16 mouse cellular contexts compared by ENCODE assay signal in genomic region chr2:143951028-143951420, GRCm38 (mm10). TPM values are rescaled to one million over a fixed set of nuclear protein-coding genes. Genes with fewer than 3 reads are reported as not detected.
DNase-seq lines count a peak whose midpoint lies in the region; ATAC-seq lines count a peak whose summit lies in the region.
"Had no signal": no experiment of that assay in that cellular context is flagged by ENCODE, and none has a peak within 500 bp of the region (broad histone marks: within the 10 kb centered on the region; RNA-seq: fewer than 3 reads in every experiment).

No protein-coding gene starts in this region.

- 79% methylated on average over 1 of the region's 1 CpGs for WGBS in forebrain, embryonic 11.5 days
- WGBS in forebrain, embryonic 16.5 days: 93% methylated on average over 1 of the region's 1 CpGs
- 76% methylated on average over 1 of the region's 1 CpGs for WGBS in heart, embryonic 13.5 days
- WGBS in heart, embryonic 11.5 days (ENCODE audit: insufficient replicate concordance): 87% methylated on average over 1 of the region's 1 CpGs

- H3K27ac ChIP-seq in forebrain, embryonic 11.5 days (ENCODE audit: low read depth, low read length): no peak overlapping the region
- no peak overlapping the region for H3K27ac ChIP-seq in forebrain, embryonic 16.5 days (ENCODE audit: low read length)
- H3K27ac ChIP-seq in heart, embryonic 13.5 days (replicated peaks): 0 out of 2 replicates have a peak overlapping the region, but pooled peaks have one; percentile 37
- H3K27ac ChIP-seq in heart, embryonic 11.5 days (ENCODE audit: low read depth, low read length): no peak overlapping the region
- H3K27ac ChIP-seq: hindbrain, embryonic 15.5 days had no signal

- no peak overlapping the region for H3K4me2 ChIP-seq in forebrain, embryonic 11.5 days (ENCODE audit: low read depth, low read length, severe bottlenecking)
- no peak overlapping the region for H3K4me2 ChIP-seq in forebrain, embryonic 16.5 days (ENCODE audit: low read length)
- H3K4me2 ChIP-seq in heart, embryonic 13.5 days: no peak overlapping the region
- H3K4me2 ChIP-seq in heart, embryonic 11.5 days: no peak overlapping the region
- H3K4me2 ChIP-seq: hindbrain, embryonic 15.5 days had no signal

- no peaks in the 10 kb centered on the region for H3K9me3 ChIP-seq in forebrain, embryonic 11.5 days (ENCODE audit: control insufficient read depth, low read length)
- H3K9me3 ChIP-seq in forebrain, embryonic 16.5 days (ENCODE audit: control insufficient read depth, low read length): no peaks in the 10 kb centered on the region
- H3K9me3 ChIP-seq in heart, embryonic 13.5 days: no peaks in the 10 kb centered on the region
- no peaks in the 10 kb centered on the region for H3K9me3 ChIP-seq in heart, embryonic 11.5 days (replicated peaks; ENCODE audit: control insufficient read depth, low read length)
- H3K9me3 ChIP-seq: hindbrain, embryonic 15.5 days had no signal

- no peak for ATAC-seq in forebrain, embryonic 11.5 days (replicated peaks; ENCODE audit: low FRiP score)
- no peak for ATAC-seq in forebrain, embryonic 16.5 days
- ATAC-seq in heart, embryonic 13.5 days (ENCODE audit: extremely low read depth, insufficient number of reproducible peaks, low FRiP score, low TSS enrichment): no peak
- no peak for ATAC-seq in heart, embryonic 11.5 days (replicated peaks; ENCODE audit: insufficient number of reproducible peaks, low FRiP score, low TSS enrichment)
- ATAC-seq: activated CD4-positive, CD25-positive, alpha-beta regulatory T cell, adult 4 months; forebrain, embryonic 14.5 days had no signal

- no peak overlapping the region for H3K4me3 ChIP-seq in forebrain, embryonic 11.5 days (ENCODE audit: low read depth, low read length)
- no peak overlapping the region for H3K4me3 ChIP-seq in forebrain, embryonic 16.5 days (replicated peaks; ENCODE audit: low read length)
- no peak overlapping the region for H3K4me3 ChIP-seq in heart, embryonic 13.5 days
- no peak overlapping the region for H3K4me3 ChIP-seq in heart, embryonic 11.5 days (ENCODE audit: low read depth, low read length)
- H3K4me3 ChIP-seq: hindbrain, embryonic 15.5 days had no signal

- H3K9ac ChIP-seq in forebrain, embryonic 11.5 days (ENCODE audit: low read length): no peak overlapping the region
- no peak overlapping the region for H3K9ac ChIP-seq in forebrain, embryonic 16.5 days (replicated peaks; ENCODE audit: low read depth, low read length)
- H3K9ac ChIP-seq in heart, embryonic 13.5 days: no peak overlapping the region
- no peak overlapping the region for H3K9ac ChIP-seq in heart, embryonic 11.5 days (ENCODE audit: low read depth, low read length)
- H3K9ac ChIP-seq: hindbrain, embryonic 15.5 days had no signal

- no peaks in the 10 kb centered on the region for H3K27me3 ChIP-seq in forebrain, embryonic 11.5 days (ENCODE audit: control insufficient read depth, insufficient read depth, low read length)
- no peaks in the 10 kb centered on the region for H3K27me3 ChIP-seq in forebrain, embryonic 16.5 days (replicated peaks; ENCODE audit: control insufficient read depth, insufficient read depth, low read length)
- H3K27me3 ChIP-seq in heart, embryonic 13.5 days (replicated peaks): no peaks in the 10 kb centered on the region
- no peaks in the 10 kb centered on the region for H3K27me3 ChIP-seq in heart, embryonic 11.5 days (ENCODE audit: control insufficient read depth, insufficient read depth, low read length)
- H3K27me3 ChIP-seq: CH12.LX; hindbrain, embryonic 15.5 days; Patski had no signal

- peak; percentile 30 for DNase-seq in forebrain, embryonic 11.5 days (ENCODE audit: low spot score)
- DNase-seq in kidney, adult 9 months: peak; percentile 37
- DNase-seq in kidney, postnatal 10 days: no peak
- peak; percentile 19 for DNase-seq in urinary bladder, adult 2 months (ENCODE audit: low spot score)
- DNase-seq in urinary bladder, postnatal 25 days (ENCODE audit: low spot score): no peak
- DNase-seq: cerebellum, adult 11-12 months; cerebellum, adult 9-10 months; gastrocnemius, postnatal 10 days had no signal

- no peaks in the 10 kb centered on the region for H3K4me1 ChIP-seq in forebrain, embryonic 11.5 days (replicated peaks; ENCODE audit: control insufficient read depth, insufficient read depth, low read length)
- H3K4me1 ChIP-seq in forebrain, embryonic 16.5 days (replicated peaks; ENCODE audit: control insufficient read depth, insufficient read depth, low read length): no peaks in the 10 kb centered on the region
- peaks cover 63% of the 10 kb centered on the region for H3K4me1 ChIP-seq in heart, embryonic 13.5 days
- H3K4me1 ChIP-seq in heart, embryonic 11.5 days (ENCODE audit: control insufficient read depth, insufficient read depth, low read length): peaks cover 24% of the 10 kb centered on the region
- H3K4me1 ChIP-seq: hindbrain, embryonic 15.5 days had no signal

- no peaks in the 10 kb centered on the region; the same call in 1 of the 2 replicates for H3K36me3 ChIP-seq in forebrain, embryonic 11.5 days (ENCODE audit: control insufficient read depth, insufficient read depth, low read length)
- H3K36me3 ChIP-seq in forebrain, embryonic 16.5 days (ENCODE audit: control insufficient read depth, insufficient read depth): peaks cover 32% of the 10 kb centered on the region
- H3K36me3 ChIP-seq in heart, embryonic 13.5 days: peaks cover 100% of the 10 kb centered on the region
- peaks cover 60% of the 10 kb centered on the region for H3K36me3 ChIP-seq in heart, embryonic 11.5 days (ENCODE audit: control insufficient read depth, insufficient read depth, low read length)

RNA-seq across cellular contexts. Expression of gene Dstn, which starts 35.9 kb away (rescaled TPM):
- 364 and 369 TPM in 2 replicates for polyA plus RNA-seq in forebrain, embryonic 11.5 days (2014; fragmentation: Nextera tagmentation; extraction: Ambion mirVana)
- polyA plus RNA-seq in forebrain, embryonic 16.5 days (2015; fragmentation: Nextera tagmentation; extraction: Ambion mirVana): 428 and 455 TPM in 2 replicates
- polyA plus RNA-seq in heart, embryonic 13.5 days (2015; fragmentation: Nextera tagmentation; extraction: Ambion mirVana): 860 and 905 TPM in 2 replicates
- polyA plus RNA-seq in heart, embryonic 11.5 days (2014; fragmentation: Nextera tagmentation; extraction: Ambion mirVana): 1,059 and 1,185 TPM in 2 replicates
- 1,245 and 1,572 TPM in 2 replicates for polyA plus RNA-seq in urinary bladder, adult 2 months (2012; rRNA removed)

Comparison
In these comparisons a context has a peak if more than half of its experiments do, and no peak if none do; other contexts are left out.
1. DNase-seq: peak in forebrain, embryonic 11.5 days (single experiment), kidney, adult 9 months (single experiment) and urinary bladder, adult 2 months (single experiment); none in kidney, postnatal 10 days (single experiment) and urinary bladder, postnatal 25 days (single experiment).